Mouse (Mus musculus) CH12.LX (cell line): Measurements from ENCODE around the gene Vwa3b. TPM values are rescaled to one million over a fixed set of nuclear protein-coding genes. Genes with fewer than 3 reads are reported as not detected.

Experiments
- DNase-seq: peaks from one replicate; pipeline ENCODE4 v3.0.0-alpha.2; 2013; ENCODE audit errors: extremely low read depth
- H3K27ac ChIP-seq: 2 replicates; pipeline ENCODE4 v1.5.1; 2012; ENCODE audit warnings: low read depth, mild to moderate bottlenecking, control low read depth, moderate library complexity; ENCODE audit not compliant: insufficient read depth
- H3K27me3 ChIP-seq: replicated peaks from 2 replicates; pipeline ENCODE3; 2012; ENCODE audit warnings: inconsistent platforms
- H3K36me3 ChIP-seq, 2 experiments: replicated peaks in 1 of 2; 2 replicates each; pipeline versions ENCODE3 to v1.6.1; 2012; ENCODE audit warnings: inconsistent platforms in 1 of 2, low read length in 1 of 2, mild to moderate bottlenecking in 1 of 2, mixed read lengths in 1 of 2, moderate library complexity in 1 of 2; ENCODE audit not compliant: control insufficient read depth in 1 of 2, insufficient read depth in 1 of 2
- H3K4me1 ChIP-seq, 2 experiments: 2 replicates each; pipeline ENCODE4 v1.6.1; 2012; ENCODE audit warnings: inconsistent platforms in 1 of 2, moderate library complexity in 1 of 2; ENCODE audit not compliant: insufficient read depth in 2 of 2, control insufficient read depth in 1 of 2
- H3K4me2 ChIP-seq: 2 replicates; pipeline ENCODE4 v1.6.1; 2012; ENCODE audit warnings: low read depth, mild to moderate bottlenecking, control low read depth; ENCODE audit not compliant: poor library complexity, insufficient read depth, severe bottlenecking
- H3K4me3 ChIP-seq, 3 experiments: fragments of 150-350 bp in 1 of 3; sonication (generic) in 1 of 3; replicated peaks in 1 of 3; 2 replicates each; pipeline versions ENCODE3 to v1.5.1; 2011 to 2012; ENCODE audit warnings: low read depth in 2 of 3, low read length in 2 of 3, mild to moderate bottlenecking in 2 of 3, moderate library complexity in 2 of 3, control low read depth in 1 of 3, improper control_type of control experiment in 1 of 3, inconsistent platforms in 1 of 3, mixed read lengths in 1 of 3; ENCODE audit not compliant: poor library complexity in 1 of 3
- H3K79me2 ChIP-seq: replicated peaks from 2 replicates; pipeline ENCODE4 v1.6.1; 2012; ENCODE audit warnings: mild to moderate bottlenecking, moderate library complexity; ENCODE audit not compliant: control insufficient read depth, poor library complexity, insufficient read depth, severe bottlenecking; ENCODE audit errors: extremely low read depth
- H3K9ac ChIP-seq: 2 replicates; pipeline ENCODE4 v1.6.1; 2012; ENCODE audit warnings: low read depth, mild to moderate bottlenecking, control low read depth, moderate library complexity; ENCODE audit not compliant: insufficient read depth
- H3K9me3 ChIP-seq: replicated peaks from 2 replicates; pipeline ENCODE3; 2012; ENCODE audit warnings: low read length, inconsistent platforms, mixed read lengths
- CHD2 ChIP-seq: IDR thresholded peaks from 2 replicates; pipeline ENCODE4 v1.6.1; 2011; ENCODE audit warnings: low read length, improper control_type of control experiment
- ELF1 ChIP-seq: IDR thresholded peaks from 2 replicates; pipeline ENCODE4 v1.6.1; 2014; ENCODE audit warnings: low read depth, mild to moderate bottlenecking, inconsistent platforms, low read length, improper control_type of control experiment
- ETS1 ChIP-seq: conservative IDR thresholded peaks from 2 replicates; pipeline ENCODE4 v1.6.1; 2012; ENCODE audit warnings: low read depth, mild to moderate bottlenecking, inconsistent platforms, low read length, improper control_type of control experiment, moderate library complexity
- GABPA ChIP-seq: IDR thresholded peaks from 2 replicates; pipeline ENCODE4 v1.6.1; 2012; ENCODE audit warnings: low read depth, low read length, improper control_type of control experiment, inconsistent platforms; ENCODE audit not compliant: insufficient replicate concordance
- HCFC1 ChIP-seq: IDR thresholded peaks from 2 replicates; pipeline ENCODE4 v1.6.1; 2012; ENCODE audit warnings: low read depth, mild to moderate bottlenecking, inconsistent platforms, low read length, improper control_type of control experiment
- JUN ChIP-seq: IDR thresholded peaks from 2 replicates; pipeline ENCODE4 v1.6.1; 2011; ENCODE audit warnings: low read depth, mild to moderate bottlenecking, low read length, improper control_type of control experiment, moderate library complexity; ENCODE audit not compliant: insufficient read depth
- MAFK ChIP-seq: IDR thresholded peaks from 2 replicates; pipeline ENCODE4 v1.6.1; 2011; ENCODE audit warnings: low read length, improper control_type of control experiment; ENCODE audit not compliant: insufficient replicate concordance
- MAX ChIP-seq: IDR thresholded peaks from 2 replicates; pipeline ENCODE4 v1.6.1; 2011; ENCODE audit warnings: low read length, improper control_type of control experiment
- MAZ ChIP-seq: IDR thresholded peaks from 2 replicates; pipeline ENCODE4 v1.6.1; 2012; ENCODE audit warnings: low read depth, mild to moderate bottlenecking, inconsistent platforms, low read length, improper control_type of control experiment, moderate library complexity
- MEF2A ChIP-seq: IDR thresholded peaks from 2 replicates; pipeline ENCODE4 v1.6.1; 2014; ENCODE audit warnings: low read depth, mild to moderate bottlenecking, inconsistent platforms, low read length, improper control_type of control experiment, borderline replicate concordance
- MYC ChIP-seq: IDR thresholded peaks from 2 replicates; pipeline ENCODE4 v1.6.1; 2011; ENCODE audit warnings: low read depth, mild to moderate bottlenecking, improper control_type of control experiment, low read length
- NRF1 ChIP-seq: IDR thresholded peaks from 2 replicates; pipeline ENCODE4 v1.6.1; 2014; ENCODE audit warnings: low read depth, mild to moderate bottlenecking, inconsistent platforms, low read length, improper control_type of control experiment, moderate library complexity
- PAX5 ChIP-seq: IDR thresholded peaks from 2 replicates; pipeline ENCODE4 v1.6.1; 2012; ENCODE audit warnings: low read length, inconsistent platforms, mixed read lengths
- POLR2A ChIP-seq: IDR thresholded peaks from 2 replicates; pipeline ENCODE4 v1.6.1; 2011; ENCODE audit warnings: low read depth, mild to moderate bottlenecking, improper control_type of control experiment, low read length
- POLR2AphosphoS2 ChIP-seq: IDR thresholded peaks from 2 replicates; pipeline ENCODE4 v1.6.1; 2011; ENCODE audit warnings: low read depth, low read length, improper control_type of control experiment
- RAD21 ChIP-seq: IDR thresholded peaks from 2 replicates; pipeline ENCODE4 v1.6.1; 2011; ENCODE audit warnings: low read depth, mild to moderate bottlenecking, low read length, improper control_type of control experiment, moderate library complexity
- RCOR1 ChIP-seq: conservative IDR thresholded peaks from 2 replicates; pipeline ENCODE4 v1.6.1; 2012; ENCODE audit warnings: low read depth, mild to moderate bottlenecking, inconsistent platforms, low read length, improper control_type of control experiment
- SIN3A ChIP-seq: IDR thresholded peaks from 2 replicates; pipeline ENCODE4 v1.6.1; 2012; ENCODE audit warnings: low read length, improper control_type of control experiment, inconsistent platforms
- SMC3 ChIP-seq: IDR thresholded peaks from 2 replicates; pipeline ENCODE4 v1.6.1; 2011; ENCODE audit warnings: low read depth, low read length, improper control_type of control experiment
- TBP ChIP-seq: conservative IDR thresholded peaks from 2 replicates; pipeline ENCODE4 v1.6.1; 2011; ENCODE audit warnings: low read depth, low read length, improper control_type of control experiment
- TCF12 ChIP-seq: IDR thresholded peaks from 2 replicates; pipeline ENCODE4 v1.6.1; 2014; ENCODE audit warnings: low read depth, mild to moderate bottlenecking, inconsistent platforms, low read length, improper control_type of control experiment
- USF2 ChIP-seq: conservative IDR thresholded peaks from 2 replicates; pipeline ENCODE4 v1.6.1; 2011; ENCODE audit warnings: low read depth, low read length, improper control_type of control experiment
- ZC3H11A ChIP-seq: IDR thresholded peaks from 2 replicates; pipeline ENCODE4 v1.6.1; 2012; ENCODE audit warnings: low read depth, mild to moderate bottlenecking, inconsistent platforms, low read length, improper control_type of control experiment
- ZKSCAN1 ChIP-seq: IDR thresholded peaks from 2 replicates; pipeline ENCODE4 v1.6.1; 2012; ENCODE audit warnings: low read depth, inconsistent platforms, low read length, improper control_type of control experiment, borderline replicate concordance
- ZMIZ1 ChIP-seq: IDR thresholded peaks from 2 replicates; pipeline ENCODE4 v1.6.1; 2012; ENCODE audit warnings: low read depth, mild to moderate bottlenecking, inconsistent platforms, low read length, improper control_type of control experiment
- dilution Hi-C: fragments of 300-500 bp; cut with MboI; formaldehyde crosslinking; loops from 2 replicates; pipeline ENCODE4 v1.14.3; 2020; ENCODE audit warnings: low sequenced_read_pairs; ENCODE audit not compliant: extremely low pct_unique_long_range_greater_than_20kb, extremely low pct_ligation_motif_present
- in situ Hi-C: fragments of 300-500 bp; cut with MboI; formaldehyde crosslinking; loops from 3 replicates; pipeline ENCODE4 v1.14.3; 2019; ENCODE audit warnings: low sequenced_read_pairs, low pct_ligation_motif_present, low pct_unique_long_range_greater_than_20kb, mixed read lengths
- polyA plus RNA-seq: library from polyadenylated mRNA; unstranded; fragments of >175 nt; gene quantifications from 2 replicates; pipeline ENCODE4 v1.2.1, GENCODE M21; 2012; ENCODE audit warnings: low read depth; ENCODE audit not compliant: insufficient read length
- total RNA-seq, 2 experiments: library from RNA; depleted of rRNA; stranded (reverse); fragments of 300-350 nt in 1 of 2; fragments of >200 nt in 1 of 2; gene quantifications; 2 replicates each; pipeline ENCODE4 v1.2.3; 2012 to 2014

Gene Vwa3b
- total and polyA plus RNA-seq, 3 experiments: not detected

GRCm38 (mm10) chr1:37101717-37102116 is 75.3 kb downstream of the Vwa3b start:
- no peak overlapping the region for H3K4me3 ChIP-seq
- dilution Hi-C loops: no loop called here
- H3K36me3 ChIP-seq: no peaks in the 10 kb centered on the region
- H3K79me2 ChIP-seq: no peaks in the 10 kb centered on the region
- in situ Hi-C loops: no loop called here
- H3K27ac ChIP-seq: no peak overlapping the region
- TF ChIP-seq JUN (no peak), ZKSCAN1 (no peak), RAD21 (no peak), HCFC1 (no peak), POLR2AphosphoS2 (no peak), USF2 (no peak), ZC3H11A (no peak), SMC3 (no peak), MEF2A (no peak), TBP (no peak)
- no peak overlapping the region for H3K9ac ChIP-seq
- no peaks in the 10 kb centered on the region for H3K27me3 ChIP-seq
- no peak overlapping the region for H3K4me2 ChIP-seq
- no peak for DNase-seq
- H3K4me1 ChIP-seq: peaks cover 2 to 4% of the 10 kb centered on the region in 2 experiments; a peak in 3 of 4 replicates
- peaks cover 2% of the 10 kb centered on the region for H3K9me3 ChIP-seq

GRCm38 (mm10) chr1:37105194-37105593 is 78.8 kb downstream of the Vwa3b start:
- no peak overlapping the region for H3K9ac ChIP-seq
- TF ChIP-seq JUN (no peak), POLR2A (no peak), CHD2 (no peak), GABPA (no peak), ZMIZ1 (no peak), RCOR1 (no peak), MYC (no peak), TCF12 (no peak), MAFK (no peak), SMC3 (no peak), SIN3A (no peak), ZKSCAN1 (no peak), NRF1 (no peak), MAZ (no peak), ELF1 (no peak), MAX (no peak), PAX5 (no peak), ETS1 (no peak), USF2 (no peak)
- no peaks in the 10 kb centered on the region for H3K27me3 ChIP-seq
- H3K4me1 ChIP-seq: peaks cover 2 to 9% of the 10 kb centered on the region in 2 experiments; a peak in 3 of 4 replicates
- H3K79me2 ChIP-seq: no peaks in the 10 kb centered on the region
- no peaks in the 10 kb centered on the region for H3K9me3 ChIP-seq
- H3K4me3 ChIP-seq: no peak overlapping the region
- no peak overlapping the region for H3K27ac ChIP-seq
- in situ Hi-C loops: no loop called here
- dilution Hi-C loops: no loop called here
- no peaks in the 10 kb centered on the region for H3K36me3 ChIP-seq
- no peak for DNase-seq
- no peak overlapping the region for H3K4me2 ChIP-seq
